Mouse (Mus musculus) CH12.LX (cell line): ENCODE results near the gene Pamr1. TPM values are rescaled to one million over a fixed set of nuclear protein-coding genes. Genes with fewer than 3 reads are reported as not detected.

Experiments used
- DNase-seq: peaks from one replicate; pipeline ENCODE4 v3.0.0-alpha.2; 2013; ENCODE audit errors: extremely low read depth
- H3K27ac ChIP-seq: 2 replicates; pipeline ENCODE4 v1.5.1; 2012; ENCODE audit warnings: low read depth, mild to moderate bottlenecking, control low read depth, moderate library complexity; ENCODE audit not compliant: insufficient read depth
- H3K27me3 ChIP-seq: replicated peaks from 2 replicates; pipeline ENCODE3; 2012; ENCODE audit warnings: inconsistent platforms
- H3K36me3 ChIP-seq, 2 experiments: replicated peaks in 1 of 2; 2 replicates each; pipeline versions ENCODE3 to v1.6.1; 2012; ENCODE audit warnings: inconsistent platforms in 1 of 2, low read length in 1 of 2, mild to moderate bottlenecking in 1 of 2, mixed read lengths in 1 of 2, moderate library complexity in 1 of 2; ENCODE audit not compliant: control insufficient read depth in 1 of 2, insufficient read depth in 1 of 2
- H3K4me1 ChIP-seq, 2 experiments: 2 replicates each; pipeline ENCODE4 v1.6.1; 2012; ENCODE audit warnings: inconsistent platforms in 1 of 2, moderate library complexity in 1 of 2; ENCODE audit not compliant: insufficient read depth in 2 of 2, control insufficient read depth in 1 of 2
- H3K4me2 ChIP-seq: 2 replicates; pipeline ENCODE4 v1.6.1; 2012; ENCODE audit warnings: low read depth, mild to moderate bottlenecking, control low read depth; ENCODE audit not compliant: poor library complexity, insufficient read depth, severe bottlenecking
- H3K4me3 ChIP-seq, 3 experiments: fragments of 150-350 bp in 1 of 3; sonication (generic) in 1 of 3; replicated peaks in 1 of 3; 2 replicates each; pipeline versions ENCODE3 to v1.5.1; 2011 to 2012; ENCODE audit warnings: low read depth in 2 of 3, low read length in 2 of 3, mild to moderate bottlenecking in 2 of 3, moderate library complexity in 2 of 3, control low read depth in 1 of 3, improper control_type of control experiment in 1 of 3, inconsistent platforms in 1 of 3, mixed read lengths in 1 of 3; ENCODE audit not compliant: poor library complexity in 1 of 3
- H3K79me2 ChIP-seq: replicated peaks from 2 replicates; pipeline ENCODE4 v1.6.1; 2012; ENCODE audit warnings: mild to moderate bottlenecking, moderate library complexity; ENCODE audit not compliant: control insufficient read depth, poor library complexity, insufficient read depth, severe bottlenecking; ENCODE audit errors: extremely low read depth
- H3K9ac ChIP-seq: 2 replicates; pipeline ENCODE4 v1.6.1; 2012; ENCODE audit warnings: low read depth, mild to moderate bottlenecking, control low read depth, moderate library complexity; ENCODE audit not compliant: insufficient read depth
- H3K9me3 ChIP-seq: replicated peaks from 2 replicates; pipeline ENCODE3; 2012; ENCODE audit warnings: low read length, inconsistent platforms, mixed read lengths
- BHLHE40 ChIP-seq: IDR thresholded peaks from 2 replicates; pipeline ENCODE4 v1.6.1; 2011; ENCODE audit warnings: mild to moderate bottlenecking, low read depth, low read length, improper control_type of control experiment
- CHD2 ChIP-seq: IDR thresholded peaks from 2 replicates; pipeline ENCODE4 v1.6.1; 2011; ENCODE audit warnings: low read length, improper control_type of control experiment
- CTCF ChIP-seq, 2 experiments: IDR thresholded peaks in 1 of 2; conservative IDR thresholded peaks in 1 of 2; 2 replicates each; pipeline ENCODE4 v1.5.1; 2011 to 2012; ENCODE audit warnings: low read depth in 2 of 2, low read length in 2 of 2, improper control_type of control experiment in 1 of 2, inconsistent platforms in 1 of 2, mild to moderate bottlenecking in 1 of 2, moderate library complexity in 1 of 2
- E2F4 ChIP-seq: IDR thresholded peaks from 2 replicates; pipeline ENCODE4 v1.6.1; 2011; ENCODE audit warnings: low read depth, low read length, improper control_type of control experiment; ENCODE audit not compliant: insufficient replicate concordance
- ELF1 ChIP-seq: IDR thresholded peaks from 2 replicates; pipeline ENCODE4 v1.6.1; 2014; ENCODE audit warnings: low read depth, mild to moderate bottlenecking, inconsistent platforms, low read length, improper control_type of control experiment
- EP300 ChIP-seq: IDR thresholded peaks from 2 replicates; pipeline ENCODE4 v1.6.1; 2011; ENCODE audit warnings: low read length, improper control_type of control experiment
- GABPA ChIP-seq: IDR thresholded peaks from 2 replicates; pipeline ENCODE4 v1.6.1; 2012; ENCODE audit warnings: low read depth, low read length, improper control_type of control experiment, inconsistent platforms; ENCODE audit not compliant: insufficient replicate concordance
- HCFC1 ChIP-seq: IDR thresholded peaks from 2 replicates; pipeline ENCODE4 v1.6.1; 2012; ENCODE audit warnings: low read depth, mild to moderate bottlenecking, inconsistent platforms, low read length, improper control_type of control experiment
- IRF4 ChIP-seq: IDR thresholded peaks from 2 replicates; pipeline ENCODE4 v1.6.1; 2014; ENCODE audit warnings: low read depth, mild to moderate bottlenecking, inconsistent platforms, low read length, improper control_type of control experiment
- JUN ChIP-seq: IDR thresholded peaks from 2 replicates; pipeline ENCODE4 v1.6.1; 2011; ENCODE audit warnings: low read depth, mild to moderate bottlenecking, low read length, improper control_type of control experiment, moderate library complexity; ENCODE audit not compliant: insufficient read depth
- JUND ChIP-seq: conservative IDR thresholded peaks from 2 replicates; pipeline ENCODE4 v1.6.1; 2011; ENCODE audit warnings: low read depth, low read length, improper control_type of control experiment
- MAFK ChIP-seq: IDR thresholded peaks from 2 replicates; pipeline ENCODE4 v1.6.1; 2011; ENCODE audit warnings: low read length, improper control_type of control experiment; ENCODE audit not compliant: insufficient replicate concordance
- MAX ChIP-seq: IDR thresholded peaks from 2 replicates; pipeline ENCODE4 v1.6.1; 2011; ENCODE audit warnings: low read length, improper control_type of control experiment
- MAZ ChIP-seq: IDR thresholded peaks from 2 replicates; pipeline ENCODE4 v1.6.1; 2012; ENCODE audit warnings: low read depth, mild to moderate bottlenecking, inconsistent platforms, low read length, improper control_type of control experiment, moderate library complexity
- MYC ChIP-seq: IDR thresholded peaks from 2 replicates; pipeline ENCODE4 v1.6.1; 2011; ENCODE audit warnings: low read depth, mild to moderate bottlenecking, improper control_type of control experiment, low read length
- NRF1 ChIP-seq: IDR thresholded peaks from 2 replicates; pipeline ENCODE4 v1.6.1; 2014; ENCODE audit warnings: low read depth, mild to moderate bottlenecking, inconsistent platforms, low read length, improper control_type of control experiment, moderate library complexity
- POLR2A ChIP-seq: IDR thresholded peaks from 2 replicates; pipeline ENCODE4 v1.6.1; 2011; ENCODE audit warnings: low read depth, mild to moderate bottlenecking, improper control_type of control experiment, low read length
- RAD21 ChIP-seq: IDR thresholded peaks from 2 replicates; pipeline ENCODE4 v1.6.1; 2011; ENCODE audit warnings: low read depth, mild to moderate bottlenecking, low read length, improper control_type of control experiment, moderate library complexity
- SMC3 ChIP-seq: IDR thresholded peaks from 2 replicates; pipeline ENCODE4 v1.6.1; 2011; ENCODE audit warnings: low read depth, low read length, improper control_type of control experiment
- UBTF ChIP-seq: IDR thresholded peaks from 2 replicates; pipeline ENCODE4 v1.6.1; 2012; ENCODE audit warnings: low read depth, mild to moderate bottlenecking, inconsistent platforms, low read length, improper control_type of control experiment, moderate library complexity
- ZC3H11A ChIP-seq: IDR thresholded peaks from 2 replicates; pipeline ENCODE4 v1.6.1; 2012; ENCODE audit warnings: low read depth, mild to moderate bottlenecking, inconsistent platforms, low read length, improper control_type of control experiment
- ZKSCAN1 ChIP-seq: IDR thresholded peaks from 2 replicates; pipeline ENCODE4 v1.6.1; 2012; ENCODE audit warnings: low read depth, inconsistent platforms, low read length, improper control_type of control experiment, borderline replicate concordance
- ZMIZ1 ChIP-seq: IDR thresholded peaks from 2 replicates; pipeline ENCODE4 v1.6.1; 2012; ENCODE audit warnings: low read depth, mild to moderate bottlenecking, inconsistent platforms, low read length, improper control_type of control experiment
- ZNF384 ChIP-seq: IDR thresholded peaks from 2 replicates; pipeline ENCODE4 v1.6.1; 2012; ENCODE audit warnings: low read depth, low read length, improper control_type of control experiment, inconsistent platforms
- dilution Hi-C: fragments of 300-500 bp; cut with MboI; formaldehyde crosslinking; loops from 2 replicates; pipeline ENCODE4 v1.14.3; 2020; ENCODE audit warnings: low sequenced_read_pairs; ENCODE audit not compliant: extremely low pct_unique_long_range_greater_than_20kb, extremely low pct_ligation_motif_present
- in situ Hi-C: fragments of 300-500 bp; cut with MboI; formaldehyde crosslinking; loops from 3 replicates; pipeline ENCODE4 v1.14.3; 2019; ENCODE audit warnings: low sequenced_read_pairs, low pct_ligation_motif_present, low pct_unique_long_range_greater_than_20kb, mixed read lengths
- polyA plus RNA-seq: library from polyadenylated mRNA; unstranded; fragments of >175 nt; gene quantifications from 2 replicates; pipeline ENCODE4 v1.2.1, GENCODE M21; 2012; ENCODE audit warnings: low read depth; ENCODE audit not compliant: insufficient read length
- total RNA-seq, 2 experiments: library from RNA; depleted of rRNA; stranded (reverse); fragments of 300-350 nt in 1 of 2; fragments of >200 nt in 1 of 2; gene quantifications; 2 replicates each; pipeline ENCODE4 v1.2.3; 2012 to 2014

Pamr1 gene
- total and polyA plus RNA-seq, 3 experiments, result 0.08 to 0.28 (median 0.24) TPM

DNA sequence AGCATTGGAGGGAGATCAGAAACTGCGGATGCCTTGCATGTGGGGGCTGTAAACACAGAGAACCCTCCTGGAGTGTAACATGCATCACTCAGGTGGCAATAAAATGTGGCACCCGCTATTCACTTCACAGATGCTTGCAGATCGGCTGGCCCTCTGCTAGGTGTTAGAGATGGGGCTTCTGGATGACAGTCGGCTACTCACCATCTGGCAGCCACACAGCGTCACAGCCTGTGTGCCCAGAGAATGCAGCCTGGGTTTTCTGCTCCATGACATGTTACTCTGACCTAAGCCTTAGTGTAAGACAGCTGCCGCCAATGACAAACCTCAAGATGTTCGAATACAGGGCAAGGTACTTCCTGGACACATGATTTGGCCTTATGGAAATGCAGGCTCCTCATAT is 131.5 kb downstream of the Pamr1 start:
- Histone ChIP-seq H3K4me1 (peaks cover 4 to 18% of the 10 kb centered on the region in 2 experiments), H3K9me3 (no peaks in the 10 kb centered on the region), H3K27me3 (no peaks in the 10 kb centered on the region), H3K79me2 (no peaks in the 10 kb centered on the region), H3K4me3 (no peak overlapping the region), H3K36me3 (no peaks in the 10 kb centered on the region), H3K9ac (no peak overlapping the region), H3K27ac (no peak overlapping the region), H3K4me2 (no peak overlapping the region)
- TF ChIP-seq MAX (no peak), ZNF384 (no peak), EP300 (no peak), GABPA (no peak), ZC3H11A (no peak), CTCF (conservative IDR thresholded peaks at IDR 0.05 in 1 of 2, IDR thresholded peaks at IDR 0.05 in 1 of 2; ENCODE audit: low read depth in 2 of 2, low read length in 2 of 2) (no peak), UBTF (no peak), E2F4 (no peak), JUN (no peak), ELF1 (no peak), ZMIZ1 (no peak), MAZ (no peak)
- dilution Hi-C loops, result no loop called here
- in situ Hi-C loops, result loop anchor here (5.0 to 10.0 kb wide), 3 partner anchors 336 to 663 kb away; no protein-coding TSS in a partner anchor
- no peak for DNase-seq

DNA sequence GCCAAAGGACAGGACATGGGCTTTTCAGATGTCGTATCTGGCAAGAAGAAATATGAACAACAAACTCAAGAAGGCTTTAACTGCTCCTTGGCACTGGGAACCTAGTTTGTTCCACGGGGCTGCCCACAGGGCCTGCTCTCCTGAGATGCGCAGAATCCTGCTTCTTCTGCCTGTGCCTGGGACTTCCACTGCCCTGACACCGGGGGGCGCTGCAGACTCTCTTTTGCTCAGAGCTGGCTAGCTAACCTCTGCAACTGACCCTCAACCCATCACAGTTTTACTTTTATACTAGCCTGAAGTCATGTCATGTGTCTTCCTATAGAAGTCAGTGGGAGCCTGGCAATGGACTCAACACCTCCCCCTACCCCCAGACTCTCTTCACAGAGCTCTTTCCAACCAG is 132.4 kb downstream of the Pamr1 start:
- Histone ChIP-seq H3K9ac (no peak overlapping the region), H3K9me3 (no peaks in the 10 kb centered on the region), H3K36me3 (no peaks in the 10 kb centered on the region), H3K4me3 (no peak overlapping the region), H3K4me1 (peaks cover 4 to 20% of the 10 kb centered on the region in 2 experiments), H3K4me2 (no peak overlapping the region), H3K27me3 (no peaks in the 10 kb centered on the region), H3K27ac (no peak overlapping the region), H3K79me2 (no peaks in the 10 kb centered on the region)
- dilution Hi-C loops, result no loop called here
- TF ChIP-seq JUND (no peak), ZKSCAN1 (no peak), SMC3 (peak; percentile 96), NRF1 (peak; percentile 73), HCFC1 (no peak), RAD21 (peak; percentile 97), MAZ (no peak), ZC3H11A (peak; percentile 93), MAFK (no peak), POLR2A (no peak), CTCF (conservative IDR thresholded peaks at IDR 0.05 in 1 of 2, IDR thresholded peaks at IDR 0.05 in 1 of 2; ENCODE audit: low read depth in 2 of 2, low read length in 2 of 2) (peak; percentile 72 to 93), BHLHE40 (no peak), MYC (no peak), UBTF (no peak), IRF4 (no peak; the same call in 1 of the 2 replicates), CHD2 (no peak)
- peak; percentile 73 for DNase-seq
- in situ Hi-C loops, result loop anchor here (5.0 to 10.0 kb wide), 3 partner anchors 335 to 663 kb away; no protein-coding TSS in a partner anchor
